Mouse (Mus musculus): ENCODE measurements around the gene Srgap3. TPM values are rescaled to one million over a fixed set of nuclear protein-coding genes. Genes with fewer than 3 reads are reported as not detected.

The Srgap3 gene
- polyA plus RNA-seq, 1 experiment from 2014 or later, result 1.3 TPM

- Histone ChIP-seq H3K9ac (peak overlapping the region; percentile 49; the same call in 1 of the 2 replicates), H3K4me1 (peaks cover 48% of the 10 kb centered on the region), H3K4me2 (peak overlapping the region; percentile 83), H3K9me3 (replicated peaks) (no peaks in the 10 kb centered on the region), H3K4me3 (peak overlapping the region; percentile 60), H3K27me3 (replicated peaks) (0 out of 2 replicates have a peak, but pooled peaks cover 7% of the 10 kb centered on the region), H3K36me3 (no peaks in the 10 kb centered on the region), H3K27ac (no peak overlapping the region)
- WGBS (ENCODE audit: insufficient replicate concordance), result 17% methylated on average over 12 of the region's 12 CpGs
- ATAC-seq, result no peak
Observed at GRCm38 (mm10) chr6:112946021-112946811, 850 bp downstream of the Srgap3 start.

DNA sequence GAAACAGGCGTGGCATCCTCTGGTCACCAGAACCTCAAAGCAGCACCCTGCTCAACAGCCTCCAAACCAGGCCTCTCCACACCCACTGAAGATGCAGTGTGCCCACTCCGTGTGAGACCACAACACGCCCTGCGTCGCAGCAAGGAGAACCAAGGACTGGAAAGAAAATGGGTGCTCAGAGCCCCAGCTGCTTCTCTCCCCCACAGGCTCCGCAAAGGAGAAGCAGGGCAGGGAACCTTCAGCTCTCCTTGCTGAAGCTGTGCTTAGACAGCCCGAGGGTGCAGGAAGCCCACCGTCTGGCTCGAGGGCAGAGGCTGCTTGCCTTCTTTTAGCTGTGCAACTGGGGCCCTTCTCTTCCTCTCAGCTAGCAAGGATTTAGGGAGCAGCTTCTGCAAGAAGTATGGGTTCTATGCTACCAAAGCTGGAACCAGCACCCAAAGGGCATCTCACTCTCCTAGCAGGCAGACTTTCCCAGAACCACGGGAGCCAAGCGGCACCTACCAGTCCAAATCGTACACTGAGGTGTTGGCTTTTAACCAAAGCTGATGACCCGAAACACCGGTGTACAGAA lies 1.8 kb downstream of the Srgap3 start:
- H3K4me1 ChIP-seq, result peaks cover 42% of the 10 kb centered on the region
- no peak overlapping the region for H3K27ac ChIP-seq
- H3K27me3 ChIP-seq (replicated peaks), result 0 out of 2 replicates have a peak, but pooled peaks cover 7% of the 10 kb centered on the region
- no peak overlapping the region for H3K9ac ChIP-seq
- H3K4me3 ChIP-seq, result peak overlapping the region; percentile 60
- no peaks in the 10 kb centered on the region for H3K36me3 ChIP-seq
- WGBS (ENCODE audit: insufficient replicate concordance), result 32% methylated on average over 14 of the region's 14 CpGs
- no peak for ATAC-seq
- H3K4me2 ChIP-seq, result peak overlapping the region; percentile 83
- no peaks in the 10 kb centered on the region for H3K9me3 ChIP-seq (replicated peaks)

DNA sequence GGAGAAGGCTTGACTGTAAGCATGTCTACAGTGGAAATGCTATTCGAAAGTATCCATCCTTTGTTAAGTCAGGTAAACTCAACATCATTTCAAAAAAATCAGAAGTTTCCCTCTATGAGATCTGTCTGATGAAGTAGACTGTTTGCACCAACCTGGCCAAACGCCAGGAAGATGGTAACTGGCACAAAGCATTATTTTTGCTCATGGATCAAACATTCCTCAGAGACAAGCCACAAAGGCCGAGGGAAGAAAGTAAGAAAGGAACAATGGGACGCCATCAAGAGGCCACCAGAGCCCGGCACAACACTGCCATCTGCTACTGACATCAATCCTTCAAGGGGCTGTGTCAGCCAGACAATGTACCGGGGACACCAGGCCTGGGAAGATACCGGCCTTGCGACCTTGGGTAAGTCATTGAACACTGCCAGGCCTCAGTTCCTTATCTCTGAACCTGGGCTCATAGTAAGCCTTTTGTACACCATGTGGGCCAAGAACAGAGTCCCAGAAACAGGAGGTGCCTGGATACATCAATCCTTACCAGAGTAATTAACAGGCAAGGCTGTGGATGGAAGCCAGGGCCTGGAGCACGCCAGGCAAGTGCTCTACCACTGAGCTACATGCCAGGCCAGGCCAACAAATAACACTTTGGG lies 3.3 kb downstream of the Srgap3 start:
- peaks cover 33% of the 10 kb centered on the region for H3K4me1 ChIP-seq
- no peak overlapping the region for H3K9ac ChIP-seq
- no peaks in the 10 kb centered on the region for H3K9me3 ChIP-seq (replicated peaks)
- H3K27ac ChIP-seq, result no peak overlapping the region
- no peaks in the 10 kb centered on the region for H3K36me3 ChIP-seq
- no peak for ATAC-seq
- H3K4me2 ChIP-seq, result no peak overlapping the region
- 0 out of 2 replicates have a peak, but pooled peaks cover 7% of the 10 kb centered on the region for H3K27me3 ChIP-seq (replicated peaks)
- H3K4me3 ChIP-seq, result no peak overlapping the region
- WGBS (ENCODE audit: insufficient replicate concordance), result 63% methylated on average over 9 of the region's 9 CpGs

GRCm38 (mm10) chr6:112939281-112939680 lies 7.8 kb downstream of the Srgap3 start:
- WGBS (ENCODE audit: insufficient replicate concordance), result 78% methylated on average over 9 of the region's 9 CpGs
- no peak overlapping the region for H3K9ac ChIP-seq
- H3K36me3 ChIP-seq, result no peaks in the 10 kb centered on the region
- H3K4me2 ChIP-seq, result no peak overlapping the region
- no peaks in the 10 kb centered on the region; the same call in 1 of the 2 replicates for H3K4me1 ChIP-seq
- H3K9me3 ChIP-seq (replicated peaks), result no peaks in the 10 kb centered on the region
- H3K27me3 ChIP-seq (replicated peaks), result no peaks in the 10 kb centered on the region
- no peak overlapping the region for H3K27ac ChIP-seq
- ATAC-seq, result no peak
- H3K4me3 ChIP-seq, result no peak overlapping the region

DNA sequence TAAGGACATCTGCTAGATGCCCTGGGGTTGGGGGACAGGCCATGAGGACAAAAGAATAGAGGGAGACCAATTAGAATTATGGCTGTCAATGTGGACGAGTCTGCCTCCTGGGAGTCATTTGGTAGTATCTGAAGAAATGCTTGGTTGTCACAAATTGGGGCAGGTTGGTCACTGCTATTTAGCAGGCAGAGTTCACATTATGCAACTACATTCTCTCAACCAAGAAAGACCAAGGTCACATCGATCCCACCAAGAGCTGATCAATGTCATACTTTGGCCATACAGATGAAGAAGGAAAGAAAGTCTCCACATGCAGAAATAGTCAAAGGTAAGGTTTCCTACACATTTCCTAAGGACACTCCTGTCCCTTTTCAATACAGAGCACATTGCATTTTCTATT lies 9.3 kb downstream of the Srgap3 start:
- H3K9ac ChIP-seq, result no peak overlapping the region
- H3K4me1 ChIP-seq, result no peaks in the 10 kb centered on the region
- H3K4me2 ChIP-seq, result no peak overlapping the region
- H3K9me3 ChIP-seq (replicated peaks), result no peaks in the 10 kb centered on the region
- no peak overlapping the region for H3K4me3 ChIP-seq
- 62% methylated on average over 2 of the region's 2 CpGs for WGBS (ENCODE audit: insufficient replicate concordance)
- H3K27me3 ChIP-seq (replicated peaks), result no peaks in the 10 kb centered on the region
- H3K27ac ChIP-seq, result no peak overlapping the region
- no peaks in the 10 kb centered on the region for H3K36me3 ChIP-seq
- no peak for ATAC-seq

DNA sequence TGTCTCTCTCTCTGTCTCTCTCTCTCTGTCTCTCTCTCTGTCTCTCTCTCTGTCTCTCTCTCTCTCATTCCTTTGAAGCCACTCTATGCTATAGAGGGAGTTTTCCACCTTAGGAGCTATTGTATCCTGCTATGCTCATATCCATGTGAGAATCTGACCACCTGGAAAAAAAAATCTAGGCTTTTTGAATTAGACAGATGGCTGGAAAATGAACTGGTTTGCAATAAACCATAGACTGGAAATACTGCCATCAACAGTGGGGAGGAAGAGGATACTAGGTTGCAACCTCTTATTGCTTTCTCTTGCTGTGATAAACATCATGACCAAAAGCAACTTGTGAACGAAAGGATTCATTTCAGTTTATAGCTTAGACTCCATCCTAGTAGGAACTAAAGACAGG lies 12.6 kb downstream of the Srgap3 start:
- H3K9ac ChIP-seq, result no peak overlapping the region
- H3K27me3 ChIP-seq (replicated peaks), result no peaks in the 10 kb centered on the region
- no peak for ATAC-seq
- WGBS (ENCODE audit: insufficient replicate concordance), result 61% methylated on average over 1 of the region's 1 CpGs
- H3K4me2 ChIP-seq, result no peak overlapping the region
- no peaks in the 10 kb centered on the region for H3K36me3 ChIP-seq
- no peak overlapping the region for H3K4me3 ChIP-seq
- peaks cover 9% of the 10 kb centered on the region for H3K4me1 ChIP-seq
- no peak overlapping the region for H3K27ac ChIP-seq
- H3K9me3 ChIP-seq (replicated peaks), result no peaks in the 10 kb centered on the region

- no peaks in the 10 kb centered on the region for H3K9me3 ChIP-seq (replicated peaks)
- no peaks in the 10 kb centered on the region for H3K27me3 ChIP-seq (replicated peaks)
- H3K4me3 ChIP-seq, result no peak overlapping the region
- ATAC-seq, result no peak
- H3K27ac ChIP-seq, result no peak overlapping the region
- H3K9ac ChIP-seq, result no peak overlapping the region
- WGBS (ENCODE audit: insufficient replicate concordance), result 57% methylated on average over 8 of the region's 8 CpGs
- H3K36me3 ChIP-seq, result no peaks in the 10 kb centered on the region
- no peak overlapping the region for H3K4me2 ChIP-seq
- H3K4me1 ChIP-seq, result peaks cover 13% of the 10 kb centered on the region
Observed at GRCm38 (mm10) chr6:112932611-112933010, 14.5 kb downstream of the Srgap3 start.

DNA sequence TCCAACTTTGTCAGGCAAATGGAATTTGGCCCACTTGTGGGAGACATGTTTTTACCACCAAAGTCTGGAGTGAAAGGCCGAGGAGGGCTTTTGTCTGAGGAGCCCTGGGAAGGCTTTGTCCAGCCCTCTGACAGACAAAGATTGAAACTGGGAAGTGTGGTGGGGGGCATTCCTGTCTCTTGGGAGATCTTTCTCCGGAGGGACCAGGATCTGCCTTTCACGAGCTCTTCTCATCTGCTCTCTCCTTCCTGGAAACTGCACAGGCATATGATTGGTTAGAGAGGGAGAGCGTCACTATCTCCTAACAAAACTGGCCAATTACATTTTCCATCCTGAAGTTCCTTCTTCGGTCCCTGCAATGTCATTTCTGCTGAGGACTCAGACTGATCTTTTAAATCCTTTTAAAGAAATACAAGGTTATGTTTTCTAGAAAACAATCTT lies 17.0 kb downstream of the Srgap3 start:
- H3K4me3 ChIP-seq, result no peak overlapping the region
- 40% methylated on average over 5 of the region's 5 CpGs for WGBS (ENCODE audit: insufficient replicate concordance)
- no peak overlapping the region for H3K9ac ChIP-seq
- no peaks in the 10 kb centered on the region for H3K9me3 ChIP-seq (replicated peaks)
- ATAC-seq, result peak; percentile 52
- H3K27me3 ChIP-seq (replicated peaks), result no peaks in the 10 kb centered on the region
- peak overlapping the region; percentile 18; the same call in 1 of the 2 replicates for H3K4me2 ChIP-seq
- H3K36me3 ChIP-seq, result no peaks in the 10 kb centered on the region
- H3K27ac ChIP-seq, result no peak overlapping the region
- peaks cover 13% of the 10 kb centered on the region for H3K4me1 ChIP-seq

DNA sequence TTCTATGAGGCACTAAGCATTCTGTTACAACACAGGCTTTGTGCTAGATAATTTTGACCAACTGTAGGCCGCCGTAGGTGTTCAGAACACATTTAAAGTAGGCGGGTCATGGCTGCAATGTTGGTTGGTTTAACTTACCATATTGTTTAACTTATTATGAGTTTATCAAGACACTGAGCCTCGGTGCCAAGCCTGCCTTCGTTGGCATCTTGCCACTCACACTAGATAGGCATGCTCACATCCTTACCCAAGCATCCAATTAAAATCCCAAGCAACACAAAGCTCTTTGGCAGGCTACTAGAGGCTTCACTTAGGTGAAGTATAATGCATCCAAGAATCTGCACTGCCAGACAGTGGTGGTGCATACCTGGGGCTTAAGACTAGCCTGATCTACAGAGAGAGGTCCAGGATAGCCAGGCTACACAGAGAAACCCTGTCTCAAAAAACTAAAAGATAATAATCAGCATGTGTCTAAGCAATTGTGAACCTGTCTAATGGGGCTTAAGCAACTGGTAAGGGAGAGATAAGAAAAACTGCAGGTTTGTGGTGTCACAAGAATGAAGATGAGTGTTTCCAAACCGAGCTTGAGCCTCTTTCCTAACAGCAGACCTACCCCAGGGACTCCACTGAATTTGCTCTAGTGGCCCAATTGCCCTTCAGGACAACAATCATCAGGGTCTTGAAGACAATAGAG lies 17.6 kb downstream of the Srgap3 start:
- H3K9ac ChIP-seq, result no peak overlapping the region
- H3K27me3 ChIP-seq (replicated peaks), result no peaks in the 10 kb centered on the region
- no peaks in the 10 kb centered on the region for H3K36me3 ChIP-seq
- peak overlapping the region; percentile 18; the same call in 1 of the 2 replicates for H3K4me2 ChIP-seq
- no peak overlapping the region for H3K27ac ChIP-seq
- H3K4me1 ChIP-seq, result peaks cover 13% of the 10 kb centered on the region
- 66% methylated on average over 6 of the region's 6 CpGs for WGBS (ENCODE audit: insufficient replicate concordance)
- H3K4me3 ChIP-seq, result no peak overlapping the region
- no peaks in the 10 kb centered on the region for H3K9me3 ChIP-seq (replicated peaks)
- 0 out of 2 replicates have a peak, but pooled peaks have one; percentile 35 for ATAC-seq

DNA sequence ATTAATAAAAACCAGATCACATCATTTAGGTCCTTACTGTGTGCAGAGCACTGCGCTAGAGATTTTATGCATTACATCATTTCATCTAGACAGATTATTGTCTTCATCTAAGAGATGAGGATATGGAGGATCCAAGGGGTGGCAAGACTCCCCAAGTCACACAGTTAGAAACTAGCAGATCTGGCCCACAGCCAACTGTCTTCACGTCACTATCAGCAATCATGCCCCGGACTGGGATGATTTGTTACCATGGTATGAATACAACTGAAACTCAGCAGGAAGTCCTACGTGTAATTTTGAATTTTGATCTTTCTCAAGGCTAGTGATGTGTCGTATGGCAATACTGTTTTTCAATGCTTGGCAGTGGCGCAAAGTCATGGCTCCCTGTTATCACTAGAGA lies 18.2 kb downstream of the Srgap3 start:
- Histone ChIP-seq H3K4me1 (peaks cover 13% of the 10 kb centered on the region), H3K9ac (no peak overlapping the region), H3K4me2 (no peak overlapping the region), H3K27me3 (replicated peaks) (no peaks in the 10 kb centered on the region), H3K36me3 (no peaks in the 10 kb centered on the region), H3K4me3 (no peak overlapping the region), H3K9me3 (replicated peaks) (no peaks in the 10 kb centered on the region), H3K27ac (no peak overlapping the region)
- WGBS (ENCODE audit: insufficient replicate concordance), result 73% methylated on average over 6 of the region's 6 CpGs
- no peak for ATAC-seq

GRCm38 (mm10) chr6:112927341-112927740 lies 19.7 kb downstream of the Srgap3 start:
- Histone ChIP-seq H3K9me3 (replicated peaks) (0 out of 2 replicates have a peak, but pooled peaks cover 3% of the 10 kb centered on the region), H3K4me1 (peaks cover 13% of the 10 kb centered on the region), H3K4me2 (no peak overlapping the region), H3K27ac (no peak overlapping the region), H3K4me3 (no peak overlapping the region), H3K36me3 (no peaks in the 10 kb centered on the region), H3K9ac (no peak overlapping the region), H3K27me3 (replicated peaks) (no peaks in the 10 kb centered on the region)
- ATAC-seq, result no peak
- WGBS (ENCODE audit: insufficient replicate concordance), result 75% methylated on average over 5 of the region's 5 CpGs
